Mouse (Mus musculus): ENCODE measurements around the gene Pcp2.

DNA sequence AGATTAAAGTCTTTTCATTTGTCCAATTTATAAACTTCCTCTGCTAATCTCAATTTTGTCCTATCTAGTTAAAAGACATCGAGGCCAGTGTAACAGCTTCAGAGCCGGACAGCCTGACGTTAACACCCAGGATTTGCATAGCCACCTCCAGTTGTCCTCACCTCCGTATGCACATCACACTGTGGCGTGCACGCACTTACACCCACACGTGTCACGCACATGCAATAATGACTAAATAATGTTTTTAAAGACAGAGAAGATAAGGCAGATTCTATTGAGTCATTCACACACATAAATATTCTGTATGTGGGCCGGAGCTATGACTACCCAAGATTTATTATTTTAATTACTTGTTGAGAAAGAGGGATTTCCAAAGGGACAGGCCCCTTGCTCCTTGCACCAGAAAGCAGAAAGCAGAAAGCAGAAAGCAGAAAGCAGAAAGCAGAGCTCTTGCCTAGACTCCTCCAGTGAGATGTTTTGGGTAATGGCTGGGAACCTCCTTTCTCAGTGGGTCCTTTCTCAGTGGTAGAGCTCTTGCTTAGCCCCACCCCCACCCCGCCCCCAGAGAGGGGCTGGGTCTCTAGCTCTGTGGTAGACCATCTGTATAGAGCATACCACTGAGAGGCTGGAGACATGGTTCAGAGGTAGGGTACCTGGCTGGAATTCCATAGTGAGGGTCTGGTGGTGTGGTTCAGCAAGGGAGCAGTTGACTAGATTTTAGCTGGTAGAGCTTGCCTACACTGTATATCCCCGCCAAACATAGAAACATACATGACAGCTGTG, 29.6 kb upstream of the Pcp2 start:
- TF ChIP-seq CTCF (conservative IDR thresholded peaks at IDR 0.05 in 1 of 2, IDR thresholded peaks at IDR 0.05 in 1 of 2; ENCODE audit: low read depth in 2 of 2, low read length in 2 of 2) (no peak), KAT2A (IDR thresholded peaks at IDR 0.05; ENCODE audit: insufficient replicate concordance, low read length) (no peak), MAX (IDR thresholded peaks at IDR 0.05; ENCODE audit: low read length) (no peak), ZKSCAN1 (IDR thresholded peaks at IDR 0.05; ENCODE audit: borderline replicate concordance, low read depth, low read length) (no peak), USF1 (IDR thresholded peaks at IDR 0.05; ENCODE audit: low read depth, low read length) (no peak), ZC3H11A (IDR thresholded peaks at IDR 0.05; ENCODE audit: low read depth, low read length) (no peak), NRF1 (IDR thresholded peaks at IDR 0.05; ENCODE audit: low read depth, low read length) (no peak), MAFK (IDR thresholded peaks at IDR 0.05; ENCODE audit: insufficient replicate concordance, low read length) (no peak), HCFC1 (IDR thresholded peaks at IDR 0.05; ENCODE audit: low read depth, low read length) (no peak), CHD2 (IDR thresholded peaks at IDR 0.05; ENCODE audit: low read length) (no peak)

All from CH12.LX (cell line).